Mouse (Mus musculus) ZHBTc4 (cell line): Measurements from ENCODE around the gene Mttp.
A peak's percentile ranks its signal among the peaks of the same experiment; 100 is the strongest.

Experiments
- DNase-seq: peaks from one replicate; pipeline ENCODE4 v3.0.0-alpha.2; 2011; ENCODE audit warnings: low read depth, low spot score

Mttp gene

DNA sequence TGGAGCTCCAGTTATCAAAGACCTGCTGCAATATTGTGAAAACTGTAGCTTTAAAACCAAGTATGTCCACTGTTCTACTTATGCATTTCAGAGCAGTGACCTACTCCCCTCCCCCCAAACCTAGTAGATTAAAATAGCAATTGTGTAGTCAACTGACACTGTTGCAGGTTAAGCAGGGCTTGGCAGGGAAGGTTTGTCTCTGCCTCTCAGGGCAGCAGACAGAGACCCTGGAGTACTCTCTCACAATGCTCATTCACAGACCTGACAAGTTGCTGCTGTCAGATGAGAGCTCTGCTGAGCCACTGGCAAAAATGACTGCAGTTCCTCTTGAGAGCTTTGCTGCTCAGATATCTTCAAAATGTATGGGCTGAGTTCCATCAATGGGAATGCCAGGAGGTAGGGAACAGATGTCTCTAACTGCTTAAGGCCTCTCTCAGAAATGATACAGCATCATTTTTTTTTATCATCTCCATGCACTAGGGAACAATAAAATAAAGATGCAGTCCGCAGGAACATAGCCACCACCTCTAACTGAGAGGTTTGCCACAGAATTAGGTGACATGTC, 61.6 kb downstream of the Mttp start:
- DNase-seq, result no peak

DNA sequence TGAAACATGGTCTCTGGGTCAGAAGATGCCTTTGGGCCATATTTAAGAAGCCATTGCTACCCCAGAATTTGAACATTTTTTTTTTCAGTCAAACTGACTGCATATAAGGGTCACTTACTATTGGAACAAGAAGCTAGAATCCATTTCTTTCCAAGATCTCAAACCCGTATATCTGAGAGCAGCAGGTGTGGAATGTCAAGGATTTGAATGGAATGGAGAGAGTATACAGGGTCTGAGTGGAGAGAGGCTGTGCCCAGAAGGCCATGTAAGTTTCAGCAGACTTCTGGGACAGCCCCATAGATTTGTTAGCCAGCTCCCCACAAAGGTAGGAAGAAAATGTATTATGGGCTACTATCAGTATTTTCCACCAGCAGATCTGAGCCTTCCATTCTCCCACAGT, 66.1 kb downstream of the Mttp start:
- no peak for DNase-seq

DNA sequence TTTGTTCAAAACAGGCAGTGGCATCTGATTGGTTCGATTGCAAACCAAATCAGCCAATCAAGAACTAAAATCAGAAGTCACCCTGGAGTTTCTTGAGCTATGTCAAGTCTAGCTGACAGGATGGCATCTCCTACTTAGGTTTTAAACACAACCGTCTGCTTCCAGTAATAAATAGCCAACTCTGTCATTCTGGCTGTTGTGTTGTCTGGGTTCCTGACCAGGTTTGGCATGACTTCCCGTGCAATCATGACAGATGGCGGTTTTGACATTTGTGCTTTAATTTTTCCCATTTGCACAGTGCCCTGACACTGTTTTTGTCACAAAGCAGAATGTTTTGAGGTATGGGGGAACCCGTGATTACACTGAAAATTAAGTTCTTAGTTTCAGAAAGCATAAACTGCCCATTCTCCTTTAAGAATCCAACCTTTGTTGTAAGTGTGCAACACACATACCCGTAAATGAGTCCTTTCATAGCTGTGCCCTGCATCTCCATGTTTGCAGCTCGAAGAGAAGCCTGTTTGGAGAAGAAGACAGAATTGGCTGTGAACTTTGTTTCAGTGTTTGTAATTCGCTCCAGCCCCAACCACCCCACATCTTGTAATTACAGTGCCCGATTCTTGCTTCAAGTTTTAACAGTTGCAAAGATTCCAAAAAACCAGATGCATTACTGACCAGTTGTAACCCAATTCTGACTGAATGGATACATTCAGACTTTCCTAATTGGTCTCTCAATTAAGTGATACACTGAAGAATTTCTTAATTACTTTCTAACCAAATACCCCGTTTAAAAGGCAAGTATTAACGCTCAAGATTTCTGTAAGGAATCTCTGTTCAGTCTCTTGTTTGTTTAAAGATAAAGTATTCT, 67.1 kb downstream of the Mttp start:
- no peak for DNase-seq

DNA sequence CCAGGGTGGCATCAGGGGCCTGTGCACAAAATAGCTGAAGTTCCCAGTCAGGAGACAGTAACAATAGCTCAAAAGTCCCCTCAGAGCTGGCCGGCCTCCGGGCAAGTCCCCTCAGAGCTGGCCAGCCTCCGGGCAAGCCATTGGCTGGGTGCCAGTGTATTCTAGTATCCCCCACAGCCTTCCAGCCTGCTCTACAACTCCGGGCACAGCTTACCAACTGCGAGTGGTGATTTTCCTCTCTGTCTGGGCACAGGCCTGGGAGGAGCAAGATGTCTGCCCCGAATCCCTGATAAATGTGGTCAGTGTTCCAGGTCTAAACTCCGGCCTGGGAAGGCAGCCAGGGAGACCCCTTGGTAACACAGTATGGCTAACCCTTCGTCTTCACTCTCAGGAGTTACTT, 69.6 kb downstream of the Mttp start:
- DNase-seq, result no peak

DNA sequence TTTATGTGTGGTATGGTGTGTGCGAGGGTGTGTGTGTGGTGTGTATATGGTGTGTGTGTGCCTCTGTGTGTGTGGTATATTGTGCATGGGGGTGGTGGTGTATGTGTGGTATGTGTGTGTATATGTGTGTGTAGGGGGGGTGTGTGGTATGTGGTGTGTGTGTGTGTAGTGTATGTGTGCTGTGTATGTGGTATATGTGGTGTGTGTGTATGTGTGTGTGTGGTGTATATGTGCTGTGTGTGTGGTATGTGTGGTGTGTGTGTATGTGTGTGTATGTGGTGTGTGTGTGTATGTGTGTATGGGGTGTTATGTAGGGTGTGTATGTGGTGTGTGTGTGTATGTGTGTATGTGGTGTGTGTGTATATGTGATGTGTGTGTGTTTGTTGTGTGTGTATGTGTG, 70.6 kb downstream of the Mttp start:
- no peak for DNase-seq

DNA sequence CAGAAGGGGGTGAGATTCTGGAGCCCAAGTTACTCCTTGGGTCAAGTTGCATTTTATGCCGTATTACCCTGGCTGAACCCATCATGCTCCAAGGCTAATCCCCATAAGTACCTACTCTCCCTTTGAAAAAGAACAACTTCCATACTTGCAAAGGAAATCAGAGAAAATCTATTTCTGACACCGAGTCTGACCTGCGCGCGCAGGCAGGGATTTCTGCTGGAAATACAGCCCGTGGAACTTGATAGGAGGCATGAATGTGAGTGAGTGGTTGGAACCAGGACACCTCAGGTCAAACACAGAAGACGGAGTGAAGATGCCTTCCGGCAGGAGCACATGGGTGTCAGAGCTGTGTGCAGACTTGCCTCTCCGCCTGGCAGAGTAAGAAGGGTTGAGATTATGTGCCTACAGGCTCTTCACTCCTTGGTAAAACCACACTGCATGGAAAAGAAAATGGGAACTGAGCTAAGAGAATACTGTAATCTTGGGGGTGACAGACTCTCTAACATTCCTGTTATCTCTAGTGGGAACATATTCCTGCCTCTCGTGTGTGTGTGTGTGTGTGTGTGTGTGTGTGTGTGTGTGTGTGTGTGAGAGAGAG, 73.2 kb downstream of the Mttp start:
- DNase-seq, result no peak

DNA sequence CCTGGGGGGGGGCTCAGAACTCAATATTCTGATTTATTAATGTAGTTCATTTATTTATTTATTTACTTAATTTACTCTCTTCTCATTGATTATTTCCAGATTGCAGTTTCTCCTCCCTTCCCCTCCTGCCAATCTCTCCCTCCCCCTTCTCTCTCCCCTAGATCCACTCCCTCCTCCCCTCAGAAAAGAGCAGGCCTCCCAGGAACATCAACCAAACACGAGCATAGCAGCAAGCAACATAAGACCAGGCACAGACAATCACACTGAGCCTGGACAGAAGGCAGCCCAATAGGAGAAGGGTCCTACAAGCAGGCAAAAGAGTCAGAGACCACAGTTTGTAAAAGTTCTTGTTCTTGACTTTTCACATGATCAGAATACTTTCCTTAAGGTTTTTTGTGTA, 73.8 kb downstream of the Mttp start:
- DNase-seq, result no peak

DNA sequence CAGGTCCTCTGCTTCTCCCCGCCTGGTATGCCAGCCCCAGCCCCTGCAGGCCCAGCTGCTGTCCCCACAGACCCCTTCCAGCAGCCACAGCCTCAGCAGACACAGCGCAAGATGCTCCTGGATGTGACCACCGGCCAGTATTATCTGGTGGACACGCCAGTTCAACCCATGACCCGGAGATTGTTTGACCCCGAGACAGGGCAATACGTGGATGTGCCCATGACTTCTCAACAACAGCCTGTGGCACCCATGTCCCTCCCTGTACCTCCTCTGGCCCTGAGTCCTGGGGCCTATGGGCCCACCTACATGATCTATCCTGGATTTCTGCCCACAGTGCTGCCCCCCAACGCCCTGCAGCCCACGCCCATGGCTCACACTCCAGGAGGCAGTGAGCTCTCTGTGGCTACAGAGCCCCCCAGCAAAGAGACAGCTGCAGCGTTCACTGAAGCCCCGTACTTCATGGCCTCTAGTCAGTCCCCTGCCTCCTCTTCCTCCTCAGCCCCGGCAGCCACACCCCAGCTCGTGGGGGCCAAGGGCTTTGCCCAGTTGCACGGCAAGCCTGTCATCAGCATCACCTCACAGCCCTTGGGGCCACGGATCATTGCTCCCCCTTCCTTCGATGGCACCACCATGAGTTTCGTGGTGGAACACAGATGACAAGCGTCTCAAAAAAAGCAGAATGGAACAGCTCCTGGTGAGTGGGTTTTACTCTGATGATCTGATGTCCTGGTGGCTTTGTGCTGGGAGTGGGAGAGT, 74.8 kb downstream of the Mttp start:
- no peak for DNase-seq

DNA sequence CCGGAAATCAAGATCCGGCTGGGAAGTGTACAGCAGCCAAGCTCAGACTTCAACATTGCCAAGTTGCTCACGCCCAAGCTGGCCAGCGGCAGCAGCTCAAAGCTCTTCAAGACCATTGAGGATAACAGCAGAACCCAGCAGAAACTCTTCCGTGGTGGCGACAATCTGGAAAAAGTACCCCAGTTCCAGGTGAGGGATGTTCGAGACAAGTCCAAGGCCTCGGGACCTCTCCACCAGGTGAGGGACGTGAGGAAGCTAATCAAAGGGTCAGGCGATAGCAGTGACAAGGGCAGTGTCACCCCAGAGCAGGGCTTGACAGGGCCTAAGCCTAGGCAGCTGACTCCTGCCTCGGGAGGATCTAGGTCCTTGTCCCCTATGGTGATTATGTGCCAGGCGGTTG, 76.7 kb downstream of the Mttp start:
- no peak for DNase-seq

DNA sequence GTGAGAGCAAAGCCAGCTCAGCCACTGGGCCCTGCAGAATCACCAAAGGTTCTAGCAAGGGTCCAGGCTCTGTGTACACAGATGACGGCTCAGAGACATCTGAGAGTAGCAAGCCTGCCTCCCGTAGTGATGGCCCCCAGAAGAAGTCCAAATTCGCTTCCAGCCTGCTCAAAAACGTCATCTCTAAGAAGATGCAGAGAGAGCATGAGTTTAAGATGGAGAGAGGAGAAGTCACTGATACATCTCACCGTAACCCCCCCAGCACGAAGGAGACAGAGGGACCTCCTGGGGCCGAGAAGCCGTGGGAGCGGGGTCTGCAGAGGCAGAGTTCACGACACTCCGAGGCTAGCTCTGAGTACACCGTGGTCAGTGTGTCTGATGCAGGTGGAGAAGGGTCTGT, 77.5 kb downstream of the Mttp start, which contains the start of gene Gm5105:
Gene Gm5105, minus strand, starts transcription at position 101 of the 400 bp plus-strand sequence.
- no peak for DNase-seq

DNA sequence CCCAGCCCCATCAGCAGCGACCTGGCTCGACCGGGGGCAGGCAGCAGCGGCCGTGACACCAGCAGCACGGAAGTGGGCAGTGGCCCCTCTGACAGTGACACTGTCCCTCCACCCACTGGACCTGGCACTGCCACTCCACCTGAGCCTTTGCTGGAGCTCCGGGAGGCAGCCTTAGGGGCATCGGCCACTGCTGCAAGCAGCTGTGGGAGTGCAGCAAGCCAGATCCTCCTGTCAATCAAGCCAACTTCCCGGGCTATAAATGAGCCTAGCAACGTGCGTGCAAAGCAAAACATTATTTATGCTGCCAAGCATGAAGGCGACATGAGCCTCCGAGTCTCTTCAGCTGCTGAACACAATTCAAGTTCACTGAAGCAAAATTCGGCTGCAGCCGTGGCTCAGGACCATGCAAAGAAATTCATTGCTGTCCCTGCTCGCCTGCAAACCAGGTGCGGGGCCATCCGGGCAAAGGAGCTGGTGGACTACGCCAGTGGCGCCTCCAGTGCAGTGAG, 78.4 kb downstream of the Mttp start:
- no peak for DNase-seq

DNA sequence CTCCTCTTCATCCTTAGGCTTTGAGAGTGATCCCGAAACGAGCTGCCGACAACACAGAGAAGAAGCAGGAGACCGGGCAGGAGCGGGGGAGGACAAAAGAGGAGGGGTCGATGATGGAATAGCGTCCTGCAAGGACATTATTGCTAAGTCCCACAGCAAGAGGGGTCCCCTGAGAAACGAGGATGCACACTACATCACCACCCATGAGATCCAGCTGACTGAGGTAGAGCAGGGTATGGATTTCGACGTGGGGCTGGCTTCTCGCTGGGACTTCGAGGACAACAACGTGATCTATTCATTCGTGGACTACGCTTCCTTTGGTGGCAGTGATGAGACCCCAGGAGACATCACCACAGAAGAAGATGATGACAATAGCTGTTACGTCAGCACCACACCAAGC, 78.8 kb downstream of the Mttp start:
- no peak for DNase-seq

DNA sequence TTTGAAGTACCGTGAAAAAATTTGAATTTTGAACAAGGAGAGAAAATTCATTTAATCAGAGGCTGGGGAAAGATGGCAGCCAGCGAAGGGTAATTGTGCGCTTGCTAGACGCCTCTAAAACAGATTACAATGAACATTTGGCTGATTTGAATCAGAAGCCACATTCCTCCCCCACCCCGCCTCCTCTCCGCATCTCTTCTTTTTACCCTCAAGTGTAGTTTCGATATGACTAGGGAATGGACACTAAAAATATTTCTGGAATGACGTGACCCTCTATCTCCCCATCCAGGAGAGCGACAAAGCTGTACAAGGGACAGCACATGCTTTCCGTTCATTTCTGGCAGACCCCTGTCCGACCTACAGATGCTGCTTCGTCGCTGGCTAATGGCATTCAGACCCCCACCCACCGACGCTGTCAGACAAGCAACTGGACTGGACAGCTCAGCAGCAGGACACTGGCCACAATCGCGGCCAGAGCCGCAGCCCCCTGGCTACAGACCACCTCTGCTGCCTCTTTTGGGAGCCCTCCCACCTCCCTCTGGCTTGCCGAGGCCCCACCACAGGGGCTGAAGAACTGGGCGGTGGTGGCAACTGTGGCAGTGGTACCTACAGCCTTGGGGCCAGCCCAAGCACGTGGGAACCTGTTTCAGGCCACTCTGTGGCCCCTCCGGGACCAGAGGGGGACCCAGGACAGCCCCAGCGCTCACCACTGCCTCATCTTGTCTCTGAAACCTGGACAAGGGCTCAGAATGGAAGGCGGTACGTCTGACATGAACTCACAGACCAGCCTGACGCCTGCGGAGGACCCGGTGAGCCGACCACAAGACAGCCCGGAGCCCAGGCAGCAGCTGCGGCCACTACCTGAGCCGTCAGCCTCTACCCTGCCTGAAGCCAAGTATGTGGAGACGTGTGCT, 79.8 kb downstream of the Mttp start, which contains the start of gene 1110002E22Rik:
Gene 1110002E22Rik, plus strand, starts transcription at position 321 of the 914 bp plus-strand sequence.
- peak; percentile 9 for DNase-seq

DNA sequence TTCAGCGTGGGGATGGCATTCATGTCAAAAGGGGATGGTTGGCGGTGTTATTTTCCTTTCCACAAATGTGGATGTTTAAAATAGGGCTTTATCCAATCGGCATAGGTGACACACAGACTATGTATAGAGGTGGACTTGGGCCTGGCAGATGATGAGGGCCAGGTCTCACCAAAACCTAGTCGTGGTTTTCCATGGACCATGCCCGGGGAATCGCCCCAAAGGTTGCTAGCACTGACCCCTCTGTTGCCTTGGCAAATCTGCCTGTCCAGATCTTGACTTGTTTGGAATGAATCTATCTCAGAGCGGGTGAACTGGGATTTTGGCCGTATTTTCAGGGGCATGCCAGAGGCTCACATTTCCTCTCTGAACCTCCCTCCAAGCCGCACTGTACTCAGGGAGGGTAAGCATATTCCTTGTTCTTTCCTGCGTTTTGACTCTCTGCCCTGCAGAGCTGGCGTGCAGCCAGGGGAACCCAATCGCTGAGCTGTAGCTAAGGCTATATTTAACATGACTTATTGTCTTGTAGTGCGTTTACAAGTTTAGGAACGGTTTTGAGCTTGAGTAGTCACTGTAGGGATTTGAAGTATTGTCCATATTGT, 80.9 kb downstream of the Mttp start:
- DNase-seq, result no peak

DNA sequence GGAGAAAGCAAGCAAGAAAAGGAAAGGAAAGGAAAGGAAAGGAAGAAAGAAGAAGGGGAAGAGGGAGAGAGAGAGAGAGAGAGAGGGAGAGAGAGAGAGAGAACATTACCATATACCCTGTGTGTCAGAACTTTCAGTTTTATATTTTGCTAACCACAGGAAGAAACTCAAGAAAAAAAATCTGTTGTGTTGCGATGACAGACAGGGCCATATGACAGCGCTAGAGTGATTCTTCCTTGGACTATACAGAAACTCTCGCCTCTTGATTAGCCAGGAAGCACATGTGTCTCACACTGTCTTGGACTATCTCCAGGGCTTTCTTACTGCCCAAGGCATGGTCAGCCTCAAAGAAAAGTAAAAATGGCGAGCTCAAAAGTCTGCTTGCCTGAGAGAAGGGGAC, 82.1 kb downstream of the Mttp start:
- no peak for DNase-seq

DNA sequence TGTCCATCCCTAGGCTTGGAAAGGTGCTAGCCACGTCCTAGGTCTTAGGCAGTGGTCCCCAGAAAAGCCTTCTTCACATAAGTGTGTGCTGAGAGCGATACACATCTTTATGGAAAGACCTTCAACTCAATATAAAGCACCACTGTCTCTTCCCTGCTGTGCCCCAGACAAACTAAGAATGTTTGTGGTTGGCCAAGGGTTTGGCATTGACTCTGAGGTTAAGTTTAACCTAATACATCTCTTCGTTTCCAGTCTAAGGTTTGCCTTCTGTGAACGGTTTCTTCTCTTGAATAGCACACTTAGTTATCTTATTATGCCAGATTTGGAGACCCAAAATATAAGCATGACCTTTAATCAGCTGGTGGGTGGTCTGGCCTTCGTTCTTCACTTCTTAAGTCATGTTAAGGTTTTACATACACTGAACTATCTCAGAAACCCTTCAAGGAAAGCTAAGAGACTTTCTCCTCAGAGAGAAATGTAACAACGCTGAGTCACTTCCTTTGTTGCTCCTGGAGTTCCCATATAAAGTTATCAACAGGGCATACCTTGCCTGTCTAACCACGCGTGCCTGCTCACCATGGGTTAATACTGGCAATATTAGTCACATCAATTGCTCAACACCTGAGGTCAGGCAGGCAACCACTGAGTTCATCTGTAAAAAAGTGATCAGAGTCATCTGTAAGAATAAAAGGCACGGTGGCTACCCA, 83.4 kb downstream of the Mttp start:
- DNase-seq, result no peak

DNA sequence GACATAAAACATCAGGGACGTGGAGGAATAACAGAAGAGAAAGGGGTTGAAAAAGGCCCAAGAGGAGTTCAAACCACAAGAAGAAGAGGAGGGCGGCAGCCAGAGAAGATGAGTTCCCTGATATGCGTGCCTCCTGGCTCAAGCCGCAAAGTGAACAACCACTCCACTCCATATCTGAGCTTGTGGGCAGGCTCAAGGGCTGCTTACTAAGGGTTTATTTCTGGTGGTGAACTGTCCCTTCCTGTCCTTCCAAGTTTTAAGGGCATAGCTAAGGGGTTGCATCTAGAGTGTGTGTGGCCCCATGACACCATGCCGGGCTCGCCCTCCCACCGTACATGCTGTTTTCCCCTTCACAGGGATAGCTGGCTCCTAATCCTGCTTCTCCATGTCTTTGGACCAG, 84.3 kb downstream of the Mttp start:
- DNase-seq, result no peak

DNA sequence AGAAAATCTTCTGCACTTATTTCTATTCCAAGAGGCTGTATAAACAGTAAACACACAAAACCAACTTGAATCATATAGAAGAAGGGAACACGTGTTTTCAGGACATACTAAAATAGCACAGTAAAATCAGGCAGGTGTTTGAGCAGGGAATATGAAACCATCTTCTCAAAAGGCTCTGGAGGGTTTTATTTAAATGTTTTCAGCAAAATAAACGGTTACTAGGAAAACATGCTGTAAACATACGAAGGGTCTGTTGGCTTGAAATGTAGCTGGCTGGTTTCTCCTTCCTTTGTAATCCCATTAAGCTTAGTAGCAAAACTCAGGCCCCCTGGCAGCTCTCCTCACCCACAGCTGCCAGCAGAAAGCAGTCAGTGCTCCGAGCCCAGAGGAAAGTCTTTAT, 86.5 kb downstream of the Mttp start:
- DNase-seq, result no peak

DNA sequence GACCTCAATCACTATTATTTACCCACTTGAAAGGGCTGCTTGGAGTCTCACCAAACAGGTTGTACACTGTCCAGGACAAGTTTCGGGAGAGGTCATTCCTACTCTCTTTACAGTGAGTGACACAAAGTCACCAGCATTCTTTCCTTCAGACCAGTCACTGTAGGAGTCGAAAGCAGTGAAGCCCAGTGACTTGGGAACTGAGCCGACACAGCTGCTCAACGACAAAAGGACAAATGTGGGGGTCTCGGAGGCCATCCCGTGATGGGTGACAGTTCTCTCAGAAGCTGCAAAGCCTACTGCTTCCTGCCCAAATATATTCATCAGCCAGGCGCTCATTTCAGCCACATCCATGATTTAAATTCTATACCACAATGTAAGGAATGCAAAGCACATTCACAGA, 87.8 kb downstream of the Mttp start:
- no peak for DNase-seq

DNA sequence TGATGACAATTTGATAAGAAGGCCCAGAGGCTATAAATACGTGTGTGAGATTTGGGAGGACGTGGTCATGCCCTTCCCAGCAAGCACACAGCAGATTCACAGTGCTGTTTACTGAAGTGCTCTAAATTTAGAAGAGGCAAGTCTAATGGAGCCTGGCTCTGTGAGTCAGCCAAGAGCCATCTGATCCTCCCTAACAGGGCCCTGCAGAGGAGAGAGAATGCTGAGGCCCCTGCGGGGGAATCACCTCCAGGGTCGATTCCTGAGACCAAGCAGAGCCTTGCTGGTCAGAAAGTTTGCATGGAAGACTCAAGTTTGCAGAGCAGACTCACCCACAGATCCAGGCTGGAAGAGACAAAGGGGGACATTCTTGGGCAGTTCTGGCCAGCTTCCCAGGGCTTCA, 90.8 kb downstream of the Mttp start:
- no peak for DNase-seq
